Mouse (Mus musculus) hematopoietic stem cell, adult 5-6 weeks (primary cell): Measurements from ENCODE around the gene Crocc2. TPM values are rescaled to one million over a fixed set of nuclear protein-coding genes. Genes with fewer than 3 reads are reported as not detected.

Source experiments
- ATAC-seq, 2 experiments: fragments of 125-278 bp in 1 of 2; replicated peaks in 1 of 2; 2 replicates each; pipeline ENCODE4 v1.8.0; 2016 to 2017; ENCODE audit warnings: inconsistent platforms in 2 of 2, mild to moderate bottlenecking in 2 of 2, moderate number of reproducible peaks in 2 of 2, low read depth in 1 of 2, moderate TSS enrichment in 1 of 2; ENCODE audit not compliant: low FRiP score in 2 of 2, poor library complexity in 2 of 2, severe bottlenecking in 2 of 2, insufficient read depth in 1 of 2, low TSS enrichment in 1 of 2
- total RNA-seq: library from RNA; stranded (forward); fragments of 172-1452, 232-1000 nt; gene quantifications from 2 replicates; pipeline ENCODE4 v1.2.3, GENCODE M21; 2017

Gene Crocc2
- total RNA-seq, 1 experiment from 2014 or later: 0.10 TPM

- ATAC-seq: no peak
These were observed 61.1 kb downstream of the Crocc2 start for GRCm38 (mm10) chr1:93229626-93230025.

GRCm38 (mm10) chr1:93235576-93236544, 67.3 kb downstream of the Crocc2 start, which contains the start of gene Sned1:
TSS of gene Sned1 (plus strand) at chr1:93235841.
- peak; percentile 57 to 75 for ATAC-seq

- ATAC-seq: peak; percentile 36 to 54; a peak in 1 of 4 replicates
These were observed 68.0 kb downstream of the Crocc2 start for GRCm38 (mm10) chr1:93236545-93236924.

GRCm38 (mm10) chr1:93237676-93238075, 69.2 kb downstream of the Crocc2 start:
- ATAC-seq: no peak

- ATAC-seq: no peak
These were observed 69.7 kb downstream of the Crocc2 start for GRCm38 (mm10) chr1:93238201-93238600.

GRCm38 (mm10) chr1:93245936-93246335, 77.4 kb downstream of the Crocc2 start:
- ATAC-seq: no peak; a peak in 1 of 4 replicates

GRCm38 (mm10) chr1:93252586-93252985, 84.1 kb downstream of the Crocc2 start:
- ATAC-seq: no peak

GRCm38 (mm10) chr1:93255761-93256160, 87.2 kb downstream of the Crocc2 start:
- ATAC-seq: no peak

- no peak for ATAC-seq
These were observed 89.0 kb downstream of the Crocc2 start for GRCm38 (mm10) chr1:93257560-93257959.

GRCm38 (mm10) chr1:93267207-93267606, 98.7 kb downstream of the Crocc2 start:
- ATAC-seq: no peak

GRCm38 (mm10) chr1:93268246-93268645, 99.7 kb downstream of the Crocc2 start:
- ATAC-seq: no peak

- ATAC-seq: no peak
These were observed 102.2 kb downstream of the Crocc2 start for GRCm38 (mm10) chr1:93270516-93271240.

GRCm38 (mm10) chr1:93271751-93272150, 103.2 kb downstream of the Crocc2 start:
- no peak for ATAC-seq

GRCm38 (mm10) chr1:93272409-93272821, 103.9 kb downstream of the Crocc2 start:
- ATAC-seq: peak in 1 of 2 experiments; percentile 62; a peak in 2 of 4 replicates

- no peak for ATAC-seq
These were observed 107.0 kb downstream of the Crocc2 start for GRCm38 (mm10) chr1:93275561-93275960.

GRCm38 (mm10) chr1:93277041-93277440, 108.5 kb downstream of the Crocc2 start:
- no peak for ATAC-seq
